Mouse (Mus musculus): ENCODE measurements around the gene Celsr2. TPM values are rescaled to one million over a fixed set of nuclear protein-coding genes. Genes with fewer than 3 reads are reported as not detected.

Celsr2 gene
- polyA plus RNA-seq, 1 experiment from 2014 or later = 7.3 TPM

DNA sequence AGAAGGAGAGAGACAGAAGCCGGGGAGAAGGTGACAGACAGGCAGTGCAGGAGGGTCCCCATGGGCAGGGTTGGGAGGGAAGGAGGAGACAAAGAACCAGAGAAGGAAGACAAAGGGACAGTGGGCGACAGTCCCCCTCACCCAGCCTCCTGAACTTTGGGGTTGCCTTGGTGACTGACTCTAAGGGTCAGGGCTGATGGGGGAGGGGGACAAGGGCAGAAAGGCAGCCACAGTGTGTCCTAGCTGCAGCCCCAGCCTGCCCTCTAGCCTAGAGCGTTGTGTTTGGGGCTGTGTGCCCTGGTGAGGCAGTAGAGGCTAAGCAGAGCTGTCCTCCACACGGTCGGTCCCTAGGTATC is 5.0 kb downstream of the Celsr2 start:
- Histone ChIP-seq H3K9ac (peak overlapping the region; percentile 53; the same call in 1 of the 2 replicates), H3K4me1 (peaks cover 20% of the 10 kb centered on the region), H3K36me3 (peaks cover 40% of the 10 kb centered on the region), H3K27me3 (0 out of 2 replicates have a peak, but pooled peaks cover 5% of the 10 kb centered on the region), H3K4me2 (replicated peaks) (0 out of 2 replicates have a peak overlapping the region, but pooled peaks have one; percentile 14), H3K9me3 (peaks cover 22% of the 10 kb centered on the region; the same call in 1 of the 2 replicates), H3K27ac (no peak overlapping the region), H3K4me3 (no peak overlapping the region)
- ATAC-seq (ENCODE audit: low FRiP score, low read depth) = no peak
- 34% methylated on average over 5 of the region's 5 CpGs for WGBS

GRCm38 (mm10) chr3:108409656-108410358 is 5.5 kb downstream of the Celsr2 start:
- Histone ChIP-seq H3K27me3 (0 out of 2 replicates have a peak, but pooled peaks cover under 1% of the 10 kb centered on the region), H3K4me1 (peaks cover 14% of the 10 kb centered on the region), H3K9ac (0 out of 2 replicates have a peak overlapping the region, but pooled peaks have one; percentile 40), H3K27ac (no peak overlapping the region), H3K4me3 (no peak overlapping the region), H3K9me3 (peaks cover 22% of the 10 kb centered on the region; the same call in 1 of the 2 replicates), H3K4me2 (replicated peaks) (no peak overlapping the region), H3K36me3 (peaks cover 40% of the 10 kb centered on the region)
- ATAC-seq (ENCODE audit: low FRiP score, low read depth) = no peak
- WGBS = 61% methylated on average over 8 of the region's 8 CpGs

GRCm38 (mm10) chr3:108408517-108409008 is 6.8 kb downstream of the Celsr2 start:
- Histone ChIP-seq H3K27me3 (no peaks in the 10 kb centered on the region), H3K4me1 (peaks cover 13% of the 10 kb centered on the region), H3K9ac (no peak overlapping the region), H3K9me3 (peaks cover 12% of the 10 kb centered on the region; the same call in 1 of the 2 replicates), H3K27ac (no peak overlapping the region), H3K36me3 (peaks cover 35% of the 10 kb centered on the region), H3K4me3 (no peak overlapping the region), H3K4me2 (replicated peaks) (no peak overlapping the region)
- no peak for ATAC-seq (ENCODE audit: low FRiP score, low read depth)
- WGBS = 89% methylated on average over 8 of the region's 8 CpGs

GRCm38 (mm10) chr3:108406306-108406885 is 9.0 kb downstream of the Celsr2 start:
- 89% methylated on average over 24 of the region's 24 CpGs for WGBS
- Histone ChIP-seq H3K9ac (no peak overlapping the region), H3K4me2 (replicated peaks) (no peak overlapping the region), H3K36me3 (peaks cover 17% of the 10 kb centered on the region), H3K4me3 (no peak overlapping the region), H3K9me3 (no peaks in the 10 kb centered on the region), H3K27me3 (no peaks in the 10 kb centered on the region), H3K4me1 (peaks cover 12% of the 10 kb centered on the region), H3K27ac (no peak overlapping the region)
- no peak for ATAC-seq (ENCODE audit: low FRiP score, low read depth)

DNA sequence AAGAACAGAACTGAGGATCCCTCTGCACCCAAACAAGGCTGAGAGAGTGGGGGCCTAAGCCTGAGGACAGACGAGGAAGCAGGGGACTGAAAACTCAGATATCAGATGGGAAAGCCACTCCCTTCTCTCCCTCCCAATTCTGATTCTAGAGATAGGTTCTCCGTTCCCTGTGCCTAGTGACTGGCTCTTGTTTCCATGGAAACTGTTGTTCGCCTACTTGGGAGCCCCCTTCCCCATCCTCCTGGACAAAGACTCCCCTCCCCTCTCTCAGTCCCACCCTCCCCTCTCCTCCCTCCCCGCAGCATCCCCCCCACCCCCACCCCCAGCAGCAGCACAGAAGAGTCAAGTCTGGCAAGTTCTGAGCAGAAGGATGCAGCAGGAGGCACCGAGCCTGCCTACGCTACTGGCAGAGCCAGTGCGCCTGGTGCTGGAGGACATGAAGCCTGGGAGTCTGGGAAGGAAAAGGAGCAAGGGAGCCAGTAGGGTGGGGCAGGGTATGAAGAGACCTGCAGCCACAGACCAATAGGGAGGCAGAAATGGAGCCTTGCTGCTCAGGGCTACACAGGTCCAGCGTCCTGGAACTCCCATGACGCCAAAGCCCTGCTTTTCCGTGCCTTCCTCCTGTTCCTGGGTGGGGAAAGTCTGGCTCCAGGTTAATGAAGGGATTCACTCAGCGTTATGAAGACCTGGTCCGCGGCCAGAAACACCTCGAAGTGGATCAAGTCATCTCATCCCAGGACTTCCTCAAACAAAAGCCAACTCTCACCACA is 9.6 kb downstream of the Celsr2 start:
- H3K27ac ChIP-seq = no peak overlapping the region; the same call in 1 of the 2 replicates
- no peak overlapping the region for H3K4me3 ChIP-seq
- H3K9me3 ChIP-seq = no peaks in the 10 kb centered on the region
- no peak overlapping the region for H3K9ac ChIP-seq
- H3K36me3 ChIP-seq = peaks cover 17% of the 10 kb centered on the region
- 51% methylated on average over 14 of the region's 14 CpGs for WGBS
- no peaks in the 10 kb centered on the region for H3K27me3 ChIP-seq
- H3K4me1 ChIP-seq = peaks cover 6% of the 10 kb centered on the region
- ATAC-seq (ENCODE audit: low FRiP score, low read depth) = no peak
- H3K4me2 ChIP-seq (replicated peaks) = no peak overlapping the region

- Histone ChIP-seq H3K9me3 (no peaks in the 10 kb centered on the region), H3K36me3 (peaks cover 43% of the 10 kb centered on the region), H3K4me1 (peaks cover 6% of the 10 kb centered on the region), H3K4me3 (no peak overlapping the region), H3K9ac (no peak overlapping the region), H3K4me2 (replicated peaks) (no peak overlapping the region), H3K27me3 (no peaks in the 10 kb centered on the region), H3K27ac (no peak overlapping the region)
- 90% methylated on average over 15 of the region's 15 CpGs for WGBS
- ATAC-seq (ENCODE audit: low FRiP score, low read depth) = no peak
Measured at GRCm38 (mm10) chr3:108402528-108402920, 12.8 kb downstream of the Celsr2 start.

GRCm38 (mm10) chr3:108401692-108402527 is 13.4 kb downstream of the Celsr2 start:
- peak; percentile 84 for ATAC-seq (ENCODE audit: low FRiP score, low read depth)
- Histone ChIP-seq H3K27me3 (no peaks in the 10 kb centered on the region), H3K9me3 (no peaks in the 10 kb centered on the region), H3K27ac (no peak overlapping the region; the same call in 1 of the 2 replicates), H3K9ac (peak overlapping the region; percentile 32), H3K36me3 (peaks cover 45% of the 10 kb centered on the region), H3K4me1 (peaks cover 6% of the 10 kb centered on the region), H3K4me3 (peak overlapping the region; percentile 7; the same call in 1 of the 2 replicates), H3K4me2 (replicated peaks) (peak overlapping the region; percentile 54)
- WGBS = 35% methylated on average over 22 of the region's 22 CpGs

GRCm38 (mm10) chr3:108400442-108400841 is 14.9 kb downstream of the Celsr2 start:
- Histone ChIP-seq H3K9ac (no peak overlapping the region), H3K36me3 (peaks cover 48% of the 10 kb centered on the region), H3K9me3 (no peaks in the 10 kb centered on the region), H3K27ac (no peak overlapping the region), H3K27me3 (no peaks in the 10 kb centered on the region), H3K4me3 (no peak overlapping the region), H3K4me2 (replicated peaks) (no peak overlapping the region), H3K4me1 (peaks cover 6% of the 10 kb centered on the region)
- no peak for ATAC-seq (ENCODE audit: low FRiP score, low read depth)
- 82% methylated on average over 5 of the region's 5 CpGs for WGBS

- 83% methylated on average over 9 of the region's 9 CpGs for WGBS
- Histone ChIP-seq H3K9me3 (no peaks in the 10 kb centered on the region), H3K27ac (no peak overlapping the region), H3K4me3 (no peak overlapping the region), H3K4me1 (peaks cover 6% of the 10 kb centered on the region), H3K4me2 (replicated peaks) (no peak overlapping the region), H3K36me3 (peaks cover 46% of the 10 kb centered on the region), H3K9ac (no peak overlapping the region), H3K27me3 (no peaks in the 10 kb centered on the region)
- no peak for ATAC-seq (ENCODE audit: low FRiP score, low read depth)
Measured at GRCm38 (mm10) chr3:108398281-108398680, 17.1 kb downstream of the Celsr2 start.

DNA sequence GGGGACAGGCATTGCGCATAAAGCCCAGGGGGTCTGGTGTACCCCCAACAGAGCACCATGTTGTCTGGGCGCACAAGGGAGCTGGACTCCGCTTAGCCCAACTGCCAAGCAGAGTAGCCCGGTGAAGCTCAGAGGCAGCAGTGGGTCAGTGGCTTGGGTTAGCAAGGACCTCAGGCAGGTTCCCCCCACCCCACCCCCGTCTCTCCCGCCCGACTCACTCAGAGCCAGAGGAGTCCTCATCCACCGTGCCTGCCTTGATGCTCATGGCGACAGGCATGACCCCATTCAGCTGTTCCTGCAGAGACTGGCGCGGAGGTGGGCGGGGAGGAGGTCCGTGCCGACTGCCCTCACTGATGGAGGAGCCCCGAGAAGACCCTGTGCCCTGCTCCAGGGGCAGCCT is 22.6 kb downstream of the Celsr2 start:
- Histone ChIP-seq H3K9me3 (no peaks in the 10 kb centered on the region), H3K27me3 (no peaks in the 10 kb centered on the region), H3K4me2 (replicated peaks) (peak overlapping the region; percentile 3; the same call in 1 of the 2 replicates), H3K27ac (no peak overlapping the region), H3K36me3 (peaks cover 24% of the 10 kb centered on the region), H3K4me1 (peaks cover 17% of the 10 kb centered on the region), H3K4me3 (no peak overlapping the region), H3K9ac (0 out of 2 replicates have a peak overlapping the region, but pooled peaks have one; percentile 13)
- ATAC-seq (ENCODE audit: low FRiP score, low read depth) = no peak
- WGBS = 41% methylated on average over 15 of the region's 15 CpGs

- H3K9ac ChIP-seq = 0 out of 2 replicates have a peak overlapping the region, but pooled peaks have one; percentile 13
- peaks cover 17% of the 10 kb centered on the region for H3K4me1 ChIP-seq
- WGBS = 19% methylated on average over 10 of the region's 10 CpGs
- no peak overlapping the region for H3K4me3 ChIP-seq
- peaks cover 24% of the 10 kb centered on the region for H3K36me3 ChIP-seq
- no peaks in the 10 kb centered on the region for H3K9me3 ChIP-seq
- peak overlapping the region; percentile 3; the same call in 1 of the 2 replicates for H3K4me2 ChIP-seq (replicated peaks)
- no peak for ATAC-seq (ENCODE audit: low FRiP score, low read depth)
- no peak overlapping the region for H3K27ac ChIP-seq
- H3K27me3 ChIP-seq = no peaks in the 10 kb centered on the region
Measured at GRCm38 (mm10) chr3:108392299-108392698, 23.1 kb downstream of the Celsr2 start.

Data from limb, embryonic 13.5 days (tissue).